Mouse (Mus musculus) regulatory T cell (primary cell): ENCODE results near the gene Tmem234.

Experiments used
- in situ Hi-C: fragments of 300-600 bp; cut with MboI, MseI; formaldehyde crosslinking; loops from one replicate; pipeline ENCODE4 v1.15.1; 2025; ENCODE audit warnings: high pct_unique_total_duplicates

Tmem234 gene

GRCm38 (mm10) chr4:129600233-129601158, at the start of gene Tmem234, which contains the start of gene Eif3i:
Gene Tmem234 (plus strand): TSS chr4:129600668.
Gene Eif3i (minus strand): TSS chr4:129600648.
- in situ Hi-C loops = loop anchor here (5.0 kb wide), 1 partner anchor 43 kb away; no protein-coding TSS in a partner anchor

- in situ Hi-C loops = loop anchor here (25.0 kb wide), 1 partner anchor 1358 kb away; the partner anchor contains the start of gene Laptm5
Observed at GRCm38 (mm10) chr4:129554512-129554911, 46.0 kb upstream of the Tmem234 start.

GRCm38 (mm10) chr4:129555421-129555861, 45.0 kb upstream of the Tmem234 start:
- in situ Hi-C loops = loop anchor here (5.0 to 25.0 kb wide), 2 partner anchors 47 to 1357 kb away; partner anchors contain the start of genes Eif3i, Laptm5 and Tmem234

GRCm38 (mm10) chr4:129555862-129556531, 44.5 kb upstream of the Tmem234 start:
- in situ Hi-C loops = loop anchor here (5.0 to 25.0 kb wide), 2 partner anchors 46 to 1356 kb away; partner anchors contain the start of genes Eif3i, Laptm5 and Tmem234

GRCm38 (mm10) chr4:129556532-129557223, 43.8 kb upstream of the Tmem234 start:
- in situ Hi-C loops = loop anchor here (5.0 to 25.0 kb wide), 2 partner anchors 46 to 1356 kb away; partner anchors contain the start of genes Eif3i, Laptm5 and Tmem234

- in situ Hi-C loops = loop anchor here (5.0 to 25.0 kb wide), 2 partner anchors 45 to 1355 kb away; partner anchors contain the start of genes Eif3i, Laptm5 and Tmem234
Observed at GRCm38 (mm10) chr4:129557256-129557808, 43.1 kb upstream of the Tmem234 start.

GRCm38 (mm10) chr4:129558321-129558955, 42.0 kb upstream of the Tmem234 start:
- in situ Hi-C loops = loop anchor here (5.0 to 25.0 kb wide), 2 partner anchors 44 to 1354 kb away; partner anchors contain the start of genes Eif3i, Laptm5 and Tmem234

GRCm38 (mm10) chr4:129561184-129561583, 39.3 kb upstream of the Tmem234 start:
- in situ Hi-C loops = loop anchor here (25.0 kb wide), 1 partner anchor 1351 kb away; the partner anchor contains the start of gene Laptm5

GRCm38 (mm10) chr4:129563718-129564117, 36.8 kb upstream of the Tmem234 start:
- in situ Hi-C loops = loop anchor here (25.0 kb wide), 1 partner anchor 1349 kb away; the partner anchor contains the start of gene Laptm5

- in situ Hi-C loops = loop anchor here (25.0 kb wide), 1 partner anchor 1347 kb away; the partner anchor contains the start of gene Laptm5
Observed at GRCm38 (mm10) chr4:129565139-129565538, 35.3 kb upstream of the Tmem234 start.

- in situ Hi-C loops = loop anchor here (25.0 kb wide), 1 partner anchor 1344 kb away; the partner anchor contains the start of gene Laptm5
Observed at GRCm38 (mm10) chr4:129568366-129568765, 32.1 kb upstream of the Tmem234 start.

- in situ Hi-C loops = loop anchor here (25.0 kb wide), 1 partner anchor 1342 kb away; the partner anchor contains the start of gene Laptm5
Observed at GRCm38 (mm10) chr4:129570028-129570427, 30.4 kb upstream of the Tmem234 start.

GRCm38 (mm10) chr4:129571551-129572084, 28.9 kb upstream of the Tmem234 start:
- in situ Hi-C loops = loop anchor here (25.0 kb wide), 1 partner anchor 1341 kb away; the partner anchor contains the start of gene Laptm5

- in situ Hi-C loops = loop anchor here (25.0 kb wide), 1 partner anchor 1340 kb away; the partner anchor contains the start of gene Laptm5
Observed at GRCm38 (mm10) chr4:129572236-129573092, 28.0 kb upstream of the Tmem234 start.

- in situ Hi-C loops = loop anchor here (25.0 kb wide), 1 partner anchor 1339 kb away; the partner anchor contains the start of gene Laptm5
Observed at GRCm38 (mm10) chr4:129573093-129573370, 27.4 kb upstream of the Tmem234 start.

GRCm38 (mm10) chr4:129573430-129573829, 27.0 kb upstream of the Tmem234 start, which contains the start of gene Lck:
Gene Lck (minus strand): TSS chr4:129573641.
- in situ Hi-C loops = loop anchor here (25.0 kb wide), 1 partner anchor 1339 kb away; the partner anchor contains the start of gene Laptm5

- in situ Hi-C loops = no loop called here
Observed at GRCm38 (mm10) chr4:129575171-129575844, 25.2 kb upstream of the Tmem234 start.
